Mouse (Mus musculus) heart, adult 18-20 months (tissue): ENCODE measurements at regions not wholly inside any gene's neighbourhood (a gene's known extent, or its start where the extent isn't known, plus 50 kb on each side); places are given as distances from the start of the nearest gene placed in this dataset.

Experiments
- DNase-seq, 2 experiments: peaks; one replicate each; pipeline ENCODE4 v3.0.0; 2021 to 2022; ENCODE audit warnings: mixed read lengths in 1 of 2

- peak; percentile 6 to 20 for DNase-seq
Measured at GRCm38 (mm10) chr2:51237451-51237850, 88.5 kb upstream of the Rnd3 start.

GRCm38 (mm10) chr2:51236852-51237251 lies 87.9 kb upstream of the Rnd3 start:
- DNase-seq: no peak

- DNase-seq: no peak
Measured at GRCm38 (mm10) chr2:51234427-51234826, 85.5 kb upstream of the Rnd3 start.

GRCm38 (mm10) chr2:51222851-51223250 lies 73.9 kb upstream of the Rnd3 start:
- DNase-seq: peak in 1 of 2 experiments; percentile 5

- no peak for DNase-seq
Measured at GRCm38 (mm10) chr2:51219714-51220113, 70.8 kb upstream of the Rnd3 start.

GRCm38 (mm10) chr2:51207150-51208022 lies 58.5 kb upstream of the Rnd3 start:
- no peak for DNase-seq

GRCm38 (mm10) chr2:51206332-51206731 lies 57.4 kb upstream of the Rnd3 start:
- DNase-seq: no peak
